Mouse (Mus musculus): ENCODE data around the gene Trpv3. TPM values are rescaled to one million over a fixed set of nuclear protein-coding genes. Genes with fewer than 3 reads are reported as not detected.
A peak's percentile ranks its signal among the peaks of the same experiment; 100 is the strongest.
"Not testable (repeated sequence)": the region's sequence is repeated elsewhere in the genome, so short reads cannot be mapped to it uniquely, and the experiment has no call there.

The Trpv3 gene
- polyA plus RNA-seq, 1 experiment from 2014 or later: 0.25 TPM

DNA sequence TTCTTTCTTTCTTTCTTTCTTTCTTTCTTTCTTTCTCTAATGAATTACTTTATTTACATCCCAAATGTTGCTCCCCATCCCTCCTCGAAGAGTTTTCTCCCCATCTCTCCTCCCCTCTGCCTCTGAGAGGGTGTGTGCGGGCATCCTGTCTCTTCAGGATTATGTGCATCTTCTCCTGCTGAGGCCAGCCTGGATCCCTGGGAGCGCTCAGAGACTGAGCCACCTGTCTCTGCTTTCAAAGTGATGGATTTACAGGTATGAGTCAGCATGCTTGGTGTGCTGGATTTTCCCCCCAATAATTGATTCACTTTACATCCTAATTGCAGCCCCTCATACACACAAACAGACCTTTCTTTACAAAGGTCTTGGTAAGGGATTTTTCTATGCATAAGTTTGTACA lies 48.8 kb downstream of the Trpv3 start:
- Histone ChIP-seq H3K27me3 (no peaks in the 10 kb centered on the region), H3K9me3 (no peaks in the 10 kb centered on the region), H3K36me3 (no peaks in the 10 kb centered on the region), H3K4me1 (replicated peaks) (no peaks in the 10 kb centered on the region), H3K4me2 (no peak overlapping the region), H3K4me3 (no peak overlapping the region), H3K27ac (replicated peaks) (no peak overlapping the region), H3K9ac (no peak overlapping the region)
- no peak for ATAC-seq (ENCODE audit: low FRiP score, low read depth)
- WGBS: 41% methylated on average over 3 of the region's 3 CpGs

DNA sequence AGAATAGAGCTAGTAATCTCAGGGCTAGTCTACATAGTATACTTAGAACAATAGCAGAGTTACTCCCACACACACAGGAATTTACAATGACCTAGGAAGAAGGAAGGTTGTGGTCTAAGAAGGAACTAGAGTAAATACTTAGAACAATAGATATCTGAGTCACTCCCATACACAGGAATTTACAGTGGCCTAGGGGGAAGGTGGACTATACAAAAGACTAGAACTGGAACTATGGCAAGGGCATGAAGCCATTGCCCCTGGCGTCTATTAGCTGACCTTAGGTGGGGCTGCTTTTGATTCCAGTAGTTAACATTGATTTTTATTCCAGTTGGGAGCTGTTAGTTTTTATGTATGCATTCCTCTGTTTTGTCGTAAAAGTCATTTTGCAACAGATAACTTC lies 51.4 kb downstream of the Trpv3 start:
- not testable (repeated sequence) for H3K9ac ChIP-seq; H3K36me3 ChIP-seq; H3K9me3 ChIP-seq; H3K4me2 ChIP-seq; H3K27me3 ChIP-seq; H3K4me3 ChIP-seq; ATAC-seq (ENCODE audit: low FRiP score, low read depth); H3K27ac ChIP-seq (replicated peaks); H3K4me1 ChIP-seq (replicated peaks)
- 79% methylated on average over 2 of the region's 2 CpGs for WGBS

DNA sequence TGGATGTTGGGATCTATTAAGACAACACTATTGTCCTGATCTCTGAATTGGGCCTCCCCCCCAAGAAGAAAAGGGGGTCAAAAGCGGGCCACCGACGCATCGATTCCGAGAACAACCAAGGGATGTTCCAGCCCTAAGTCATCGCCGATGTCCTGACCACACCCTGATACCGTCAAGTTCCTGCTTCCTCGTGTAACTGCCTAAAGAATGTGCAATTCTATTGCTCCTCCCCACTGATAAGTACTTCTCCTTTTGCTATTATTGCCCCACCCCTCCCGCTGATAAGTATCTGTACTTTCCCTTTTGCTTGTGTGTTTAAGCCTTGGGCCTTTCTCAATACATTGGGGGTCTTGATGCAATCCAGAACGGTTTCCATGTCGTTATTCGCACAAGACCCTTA lies 53.9 kb downstream of the Trpv3 start:
- not testable (repeated sequence) for H3K4me3 ChIP-seq; ATAC-seq (ENCODE audit: low FRiP score, low read depth); H3K4me2 ChIP-seq; H3K9me3 ChIP-seq; H3K27me3 ChIP-seq; H3K9ac ChIP-seq; H3K36me3 ChIP-seq; H3K27ac ChIP-seq (replicated peaks); H3K4me1 ChIP-seq (replicated peaks)
- 97% methylated on average over 13 of the region's 13 CpGs for WGBS

DNA sequence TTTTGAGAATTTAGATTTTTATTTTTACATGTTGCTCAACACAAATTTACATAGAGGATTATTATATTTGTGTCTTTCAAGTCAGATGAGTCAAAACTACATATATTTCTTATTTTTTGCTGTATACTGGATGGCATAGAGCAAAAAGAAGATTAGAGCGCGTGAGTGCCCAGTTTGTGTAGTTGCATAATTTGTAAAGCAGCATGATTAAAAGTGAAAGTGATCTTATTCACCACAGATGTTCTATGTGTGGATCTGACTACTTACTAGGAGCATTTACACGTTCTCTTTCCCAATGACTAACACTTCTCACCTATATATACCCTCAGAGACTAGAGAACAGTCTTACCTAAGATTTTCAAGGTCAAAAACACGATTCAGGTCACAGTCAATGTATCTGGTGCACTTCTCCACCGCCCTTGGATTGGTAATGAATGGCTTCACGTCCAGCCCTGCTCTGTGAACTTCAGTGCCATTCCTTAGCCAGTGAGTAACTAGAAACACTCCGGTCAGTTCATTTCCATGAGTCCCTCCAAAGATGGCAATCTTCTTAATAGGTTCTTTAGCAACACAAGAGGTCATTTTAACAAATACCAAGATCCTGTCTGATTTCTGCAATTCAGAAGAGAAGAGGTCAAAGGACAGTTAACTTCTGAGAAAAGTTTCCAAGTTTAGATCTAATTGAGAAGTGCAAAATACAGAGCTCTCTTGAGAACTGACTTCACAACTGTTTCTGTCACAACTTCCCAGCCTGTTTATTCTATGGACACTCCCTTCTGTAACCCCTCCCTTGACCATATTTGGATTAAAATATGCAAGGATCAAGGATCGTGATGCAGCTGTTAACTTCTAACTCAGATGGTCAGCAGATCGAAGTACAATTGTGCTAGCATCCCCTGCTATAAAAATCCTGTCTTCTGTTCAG lies 57.0 kb downstream of the Trpv3 start:
- ATAC-seq (ENCODE audit: low FRiP score, low read depth): no peak
- Histone ChIP-seq H3K4me2 (no peak overlapping the region), H3K9ac (no peak overlapping the region), H3K4me3 (no peak overlapping the region), H3K9me3 (no peaks in the 10 kb centered on the region), H3K4me1 (replicated peaks) (no peaks in the 10 kb centered on the region), H3K27me3 (no peaks in the 10 kb centered on the region), H3K27ac (replicated peaks) (no peak overlapping the region), H3K36me3 (no peaks in the 10 kb centered on the region)
- 80% methylated on average over 9 of the region's 9 CpGs for WGBS

DNA sequence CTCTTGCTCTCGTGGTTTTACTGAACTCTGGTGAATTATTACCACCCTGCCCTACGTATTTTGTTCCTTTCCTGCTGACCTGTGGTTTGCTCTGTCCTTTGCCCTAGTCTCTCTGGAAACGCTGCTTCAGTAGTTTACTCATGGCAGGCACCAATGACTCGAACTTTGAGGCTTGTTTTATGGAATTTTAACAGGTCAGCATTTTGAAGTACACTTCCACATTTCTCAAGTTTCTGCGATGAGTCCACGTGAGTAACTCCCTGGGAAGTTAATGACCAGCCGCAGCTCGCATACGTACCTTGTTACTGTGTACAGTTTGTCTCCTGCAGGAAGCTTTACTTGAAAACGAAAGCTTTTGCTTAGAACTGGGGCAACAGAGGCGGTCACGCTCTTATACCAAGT lies 59.3 kb downstream of the Trpv3 start:
- H3K9ac ChIP-seq: no peak overlapping the region
- H3K4me1 ChIP-seq (replicated peaks): no peaks in the 10 kb centered on the region
- 58% methylated on average over 12 of the region's 12 CpGs for WGBS
- no peaks in the 10 kb centered on the region for H3K27me3 ChIP-seq
- no peaks in the 10 kb centered on the region for H3K36me3 ChIP-seq
- H3K4me3 ChIP-seq: no peak overlapping the region
- H3K27ac ChIP-seq (replicated peaks): no peak overlapping the region
- no peak for ATAC-seq (ENCODE audit: low FRiP score, low read depth)
- no peaks in the 10 kb centered on the region for H3K9me3 ChIP-seq
- H3K4me2 ChIP-seq: no peak overlapping the region

DNA sequence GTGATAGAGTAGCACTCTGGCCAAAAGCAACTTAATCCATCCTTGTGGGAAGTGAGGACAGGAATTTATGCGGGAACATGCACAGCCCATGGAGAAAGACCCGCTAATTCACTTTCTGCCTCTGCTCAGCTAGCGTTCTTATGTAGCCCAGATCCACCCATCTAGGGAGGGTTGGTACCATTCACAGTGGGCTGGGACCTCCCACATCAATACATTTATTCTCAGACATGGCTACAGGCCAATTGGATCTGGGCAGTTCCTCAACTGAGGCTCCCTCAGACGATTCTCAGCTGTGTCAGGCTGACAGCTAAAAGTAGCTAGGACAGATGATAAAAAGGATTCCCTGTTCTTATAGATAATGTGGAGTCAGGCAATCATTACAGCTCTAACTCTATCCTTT lies 60.2 kb downstream of the Trpv3 start:
- Histone ChIP-seq H3K4me2 (no peak overlapping the region), H3K4me1 (replicated peaks) (no peaks in the 10 kb centered on the region), H3K27ac (replicated peaks) (no peak overlapping the region), H3K9me3 (no peaks in the 10 kb centered on the region), H3K36me3 (no peaks in the 10 kb centered on the region), H3K4me3 (no peak overlapping the region), H3K9ac (no peak overlapping the region), H3K27me3 (no peaks in the 10 kb centered on the region)
- no peak for ATAC-seq (ENCODE audit: low FRiP score, low read depth)
- 63% methylated on average over 4 of the region's 4 CpGs for WGBS

DNA sequence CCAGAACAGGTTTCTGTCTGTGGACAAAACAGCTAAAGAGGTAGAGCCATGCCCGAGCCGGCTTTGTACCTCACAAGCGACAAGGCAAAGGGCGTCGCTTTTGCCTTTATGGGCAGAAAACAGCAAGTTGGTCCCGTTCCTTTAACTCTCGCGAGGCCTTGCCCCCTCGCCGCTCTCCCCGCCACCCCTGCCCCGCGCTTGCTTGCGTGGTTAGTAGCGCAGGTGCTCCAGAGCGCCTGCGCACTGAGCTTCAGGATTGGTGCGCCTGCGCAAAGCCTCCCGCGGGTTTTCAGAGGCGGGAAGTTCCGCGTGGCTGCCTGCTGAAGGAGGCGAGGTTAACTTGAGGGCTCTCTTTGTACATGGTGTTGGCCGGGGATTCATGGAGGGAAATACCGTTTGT lies 62.3 kb downstream of the Trpv3 start, which contains the start of the genes Aspa, Gm49340 and Spata22:
Aspa (minus strand) TSS at position 155 of the 400 bp plus-strand sequence.
Gm49340 (plus strand) TSS at position 300 of the 400 bp plus-strand sequence.
Spata22 (plus strand) TSS at position 300 of the 400 bp plus-strand sequence.
- no peaks in the 10 kb centered on the region for H3K36me3 ChIP-seq
- no peaks in the 10 kb centered on the region for H3K4me1 ChIP-seq (replicated peaks)
- no peaks in the 10 kb centered on the region for H3K9me3 ChIP-seq
- ATAC-seq (ENCODE audit: low FRiP score, low read depth): no peak
- H3K9ac ChIP-seq: no peak within 1 kb of the TSS
- WGBS: 78% methylated on average over 27 of the region's 27 CpGs
- H3K4me2 ChIP-seq: no peak within 1 kb of the TSS
- H3K4me3 ChIP-seq: no peak within 1 kb of the TSS
- no peak within 1 kb of the TSS for H3K27ac ChIP-seq (replicated peaks)
- no peaks in the 10 kb centered on the region for H3K27me3 ChIP-seq

DNA sequence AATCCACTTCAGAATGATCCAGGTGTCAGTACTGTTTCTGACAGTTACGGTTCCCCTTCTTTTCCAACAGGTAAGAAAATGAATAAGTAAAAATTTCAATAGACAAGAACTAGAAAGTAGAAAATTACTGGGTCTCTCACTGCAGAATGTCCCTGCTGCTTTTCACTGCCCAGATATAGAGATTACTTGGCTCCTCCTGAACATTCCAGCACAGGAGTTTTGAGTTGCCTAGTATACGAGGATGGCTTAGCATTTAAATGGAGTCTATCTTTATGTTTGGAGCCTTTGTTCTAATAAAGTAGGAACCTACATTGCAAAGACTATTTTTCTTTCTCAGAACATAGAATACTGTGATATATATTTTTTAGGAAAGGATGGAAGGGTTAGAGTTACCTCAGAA lies 66.2 kb downstream of the Trpv3 start:
- Histone ChIP-seq H3K36me3 (no peaks in the 10 kb centered on the region), H3K4me1 (replicated peaks) (no peaks in the 10 kb centered on the region), H3K9me3 (no peaks in the 10 kb centered on the region), H3K9ac (no peak overlapping the region), H3K27me3 (no peaks in the 10 kb centered on the region), H3K4me3 (no peak overlapping the region), H3K4me2 (no peak overlapping the region), H3K27ac (replicated peaks) (no peak overlapping the region)
- 0 out of 2 replicates have a peak, but pooled peaks have one; percentile 63 for ATAC-seq (ENCODE audit: low FRiP score, low read depth)
- 65% methylated on average over 2 of the region's 2 CpGs for WGBS

DNA sequence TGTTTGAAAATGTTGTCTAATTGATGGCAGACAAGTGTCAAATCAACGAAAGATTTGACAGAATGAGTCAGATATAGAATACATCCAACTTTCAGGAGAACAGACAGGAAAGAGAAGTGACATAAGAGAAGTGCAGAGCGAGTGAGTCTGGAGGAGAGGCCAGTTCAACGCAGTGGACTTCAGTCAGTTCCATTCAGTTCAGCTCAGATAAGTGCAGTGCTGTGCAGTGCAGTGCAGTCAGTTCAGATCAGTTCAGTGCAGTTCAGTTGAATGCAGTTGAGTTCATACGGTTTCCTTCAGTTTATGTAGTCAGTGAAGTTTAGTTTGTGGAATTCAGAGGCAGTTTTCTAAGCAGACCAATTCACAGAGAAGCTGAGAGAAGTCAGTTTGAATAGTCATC lies 69.7 kb downstream of the Trpv3 start:
- no peaks in the 10 kb centered on the region for H3K9me3 ChIP-seq
- no peak overlapping the region for H3K27ac ChIP-seq (replicated peaks)
- no peaks in the 10 kb centered on the region for H3K36me3 ChIP-seq
- H3K4me1 ChIP-seq (replicated peaks): no peaks in the 10 kb centered on the region
- H3K27me3 ChIP-seq: no peaks in the 10 kb centered on the region
- no peak overlapping the region for H3K9ac ChIP-seq
- ATAC-seq (ENCODE audit: low FRiP score, low read depth): no peak
- 79% methylated on average over 4 of the region's 4 CpGs for WGBS
- no peak overlapping the region for H3K4me3 ChIP-seq
- H3K4me2 ChIP-seq: no peak overlapping the region

Other genes with a start within 250 kb of the Trpv3 start
- gene Camkk1, start 248.4 kb upstream of the Trpv3 start, polyA plus RNA-seq (2015; fragmentation: Nextera tagmentation; extraction: Ambion mirVana): 32.2 and 32.4 TPM in 2 replicates
- 10.4 and 10.6 TPM in 2 replicates for gene Ncbp3, start 219.6 kb upstream of the Trpv3 start, polyA plus RNA-seq (2015; fragmentation: Nextera tagmentation; extraction: Ambion mirVana)
- 0.22 and 0.35 TPM in 2 replicates for gene Itgae, start 176.8 kb upstream of the Trpv3 start, polyA plus RNA-seq (2015; fragmentation: Nextera tagmentation; extraction: Ambion mirVana)
- gene Haspin, start 129.1 kb upstream of the Trpv3 start, polyA plus RNA-seq (2015; fragmentation: Nextera tagmentation; extraction: Ambion mirVana): 4.0 TPM in 2 replicates
- 0.43 and 0.49 TPM in 2 replicates for gene P2rx5, start 107.0 kb upstream of the Trpv3 start, polyA plus RNA-seq (2015; fragmentation: Nextera tagmentation; extraction: Ambion mirVana)
- gene Emc6, start 90.4 kb upstream of the Trpv3 start, polyA plus RNA-seq (2015; fragmentation: Nextera tagmentation; extraction: Ambion mirVana): 126 and 131 TPM in 2 replicates
- gene Tax1bp3, start 90.3 kb upstream of the Trpv3 start, polyA plus RNA-seq (2015; fragmentation: Nextera tagmentation; extraction: Ambion mirVana): 131 TPM in 2 replicates
- 16.2 and 18.4 TPM in 2 replicates for gene Ctns, start 68.3 kb upstream of the Trpv3 start, polyA plus RNA-seq (2015; fragmentation: Nextera tagmentation; extraction: Ambion mirVana)
- 2.6 and 2.9 TPM in 2 replicates for gene Shpk, start 67.9 kb upstream of the Trpv3 start, polyA plus RNA-seq (2015; fragmentation: Nextera tagmentation; extraction: Ambion mirVana)
- gene Trpv1, start 33.1 kb upstream of the Trpv3 start, polyA plus RNA-seq (2015; fragmentation: Nextera tagmentation; extraction: Ambion mirVana): 0.41 and 0.68 TPM in 2 replicates
- 2.0 and 2.2 TPM in 2 replicates for gene Aspa, start 62.2 kb downstream of the Trpv3 start, polyA plus RNA-seq (2015; fragmentation: Nextera tagmentation; extraction: Ambion mirVana)
- gene Gm49340, start 62.4 kb downstream of the Trpv3 start, polyA plus RNA-seq (2015; fragmentation: Nextera tagmentation; extraction: Ambion mirVana): not detected in 2 replicates
- 0.25 TPM in 1 of 2 replicates, not detected in the other for gene Spata22, start 62.4 kb downstream of the Trpv3 start, polyA plus RNA-seq (2015; fragmentation: Nextera tagmentation; extraction: Ambion mirVana)
- gene Olfr20, start 83.4 kb downstream of the Trpv3 start, polyA plus RNA-seq (2015; fragmentation: Nextera tagmentation; extraction: Ambion mirVana): not detected in 2 replicates
- gene Olfr376, start 103.9 kb downstream of the Trpv3 start, polyA plus RNA-seq (2015; fragmentation: Nextera tagmentation; extraction: Ambion mirVana): not detected in 2 replicates
- not detected in 2 replicates for gene Olfr1, start 132.2 kb downstream of the Trpv3 start, polyA plus RNA-seq (2015; fragmentation: Nextera tagmentation; extraction: Ambion mirVana)
- not detected in 2 replicates for gene Olfr378, start 161.1 kb downstream of the Trpv3 start, polyA plus RNA-seq (2015; fragmentation: Nextera tagmentation; extraction: Ambion mirVana)
- not detected in 2 replicates for gene Olfr380, start 190.1 kb downstream of the Trpv3 start, polyA plus RNA-seq (2015; fragmentation: Nextera tagmentation; extraction: Ambion mirVana)
- gene Olfr381, start 224.2 kb downstream of the Trpv3 start, polyA plus RNA-seq (2015; fragmentation: Nextera tagmentation; extraction: Ambion mirVana): not detected in 2 replicates
- not detected in 2 replicates for gene Olfr382, start 249.8 kb downstream of the Trpv3 start, polyA plus RNA-seq (2015; fragmentation: Nextera tagmentation; extraction: Ambion mirVana)